Mouse (Mus musculus) skeletal muscle tissue, adult 2 months (tissue): ENCODE data around the gene Drd2.

ENCODE experiments used
- DNase-seq: peaks from one replicate; pipeline ENCODE4 v3.0.0-alpha.2; 2012; ENCODE audit warnings: low read depth, low spot score

Gene Drd2

GRCm38 (mm10) chr9:49340136-49341043 is at the start of gene Drd2:
Gene Drd2, plus strand, starts transcription at chr9:49340627.
- no peak for DNase-seq

GRCm38 (mm10) chr9:49295101-49295500 is 45.3 kb upstream of the Drd2 start:
- no peak for DNase-seq

GRCm38 (mm10) chr9:49307576-49307975 is 32.9 kb upstream of the Drd2 start:
- no peak for DNase-seq

GRCm38 (mm10) chr9:49310821-49311220 is 29.6 kb upstream of the Drd2 start:
- DNase-seq, result no peak

- no peak for DNase-seq
Measured at GRCm38 (mm10) chr9:49318638-49319037, 21.8 kb upstream of the Drd2 start.

GRCm38 (mm10) chr9:49341044-49341365 is 578 bp downstream of the Drd2 start:
- no peak for DNase-seq

- DNase-seq, result no peak
Measured at GRCm38 (mm10) chr9:49365763-49366162, 25.3 kb downstream of the Drd2 start.

GRCm38 (mm10) chr9:49373946-49374345 is 33.5 kb downstream of the Drd2 start:
- DNase-seq, result no peak

- DNase-seq, result no peak
Measured at GRCm38 (mm10) chr9:49379962-49380361, 39.5 kb downstream of the Drd2 start.

- no peak for DNase-seq
Measured at GRCm38 (mm10) chr9:49384041-49384440, 43.6 kb downstream of the Drd2 start.

GRCm38 (mm10) chr9:49384855-49385254 is 44.4 kb downstream of the Drd2 start:
- DNase-seq, result no peak

GRCm38 (mm10) chr9:49385301-49385700 is 44.9 kb downstream of the Drd2 start:
- DNase-seq, result no peak

GRCm38 (mm10) chr9:49386119-49386518 is 45.7 kb downstream of the Drd2 start:
- DNase-seq, result no peak

GRCm38 (mm10) chr9:49392242-49392641 is 51.8 kb downstream of the Drd2 start:
- no peak for DNase-seq

- no peak for DNase-seq
Measured at GRCm38 (mm10) chr9:49396006-49396405, 55.6 kb downstream of the Drd2 start.

- no peak for DNase-seq
Measured at GRCm38 (mm10) chr9:49403711-49404110, 63.3 kb downstream of the Drd2 start.

GRCm38 (mm10) chr9:49407028-49407427 is 66.6 kb downstream of the Drd2 start:
- DNase-seq, result no peak

GRCm38 (mm10) chr9:49410621-49411020 is 70.2 kb downstream of the Drd2 start:
- peak; percentile 21 for DNase-seq

- no peak for DNase-seq
Measured at GRCm38 (mm10) chr9:49423866-49424265, 83.4 kb downstream of the Drd2 start.

GRCm38 (mm10) chr9:49425585-49425984 is 85.2 kb downstream of the Drd2 start:
- DNase-seq, result no peak

GRCm38 (mm10) chr9:49426921-49427320 is 86.5 kb downstream of the Drd2 start, which contains the start of gene Ankk1:
Gene Ankk1, minus strand, starts transcription at chr9:49427021.
- DNase-seq, result no peak

- DNase-seq, result no peak
Measured at GRCm38 (mm10) chr9:49427478-49427877, 87.1 kb downstream of the Drd2 start.

GRCm38 (mm10) chr9:49442621-49443020 is 102.2 kb downstream of the Drd2 start:
- DNase-seq, result no peak
